Mouse (Mus musculus) cerebellum, adult 2 months (tissue): ENCODE measurements around the gene Dhdh.
"Not testable (repeated sequence)": the region's sequence is repeated elsewhere in the genome, so short reads cannot be mapped to it uniquely, and the experiment has no call there.

Experiments
- CTCF ChIP-seq: fragments of 200-500 bp; IDR thresholded peaks from 2 replicates; pipeline ENCODE4 v1.5.1; 2011; ENCODE audit warnings: low read depth, mild to moderate bottlenecking, control low read depth, low read length, moderate library complexity, borderline replicate concordance; ENCODE audit not compliant: insufficient read depth
- POLR2A ChIP-seq: fragments of 200-500 bp; IDR thresholded peaks from 2 replicates; pipeline ENCODE4 v1.6.1; 2011; ENCODE audit warnings: low read length, control low read depth, borderline replicate concordance; ENCODE audit not compliant: insufficient read depth

- TF ChIP-seq CTCF, POLR2A: not testable (repeated sequence)
Observed at GRCm38 (mm10) chr7:45462868-45463267, 25.7 kb downstream of the Dhdh start.
